Mouse (Mus musculus) megakaryocyte, embryonic 14.5 days (primary cell): Measurements from ENCODE around the gene Rap1a. TPM values are rescaled to one million over a fixed set of nuclear protein-coding genes. Genes with fewer than 3 reads are reported as not detected.

Experiments used
- H3K27me3 ChIP-seq: replicated peaks from 2 replicates; pipeline ENCODE3; 2012; ENCODE audit warnings: inconsistent platforms
- H3K36me3 ChIP-seq: replicated peaks from 2 replicates; pipeline ENCODE3; 2012; ENCODE audit warnings: low read length, inconsistent platforms, mixed read lengths
- H3K4me1 ChIP-seq: 2 replicates; pipeline ENCODE4 v1.6.1; 2012; ENCODE audit warnings: inconsistent platforms
- H3K4me3 ChIP-seq: replicated peaks from 2 replicates; pipeline ENCODE3; 2012; ENCODE audit warnings: moderate library complexity, mild to moderate bottlenecking, inconsistent platforms
- H3K9me3 ChIP-seq: 2 replicates; pipeline ENCODE4 v1.6.1; 2012; ENCODE audit warnings: inconsistent platforms
- FLI1 ChIP-seq: IDR thresholded peaks from 2 replicates; pipeline ENCODE4 v1.6.1; 2012; ENCODE audit warnings: low read length, inconsistent platforms, mixed read lengths
- GATA1 ChIP-seq: IDR thresholded peaks from 3 replicates; pipeline ENCODE4 v1.6.1; 2012; ENCODE audit warnings: mixed read lengths, low read length, inconsistent platforms, borderline replicate concordance
- polyA plus RNA-seq: library from polyadenylated mRNA; stranded (reverse); fragments of >175 nt; gene quantifications from 2 replicates; pipeline ENCODE4 v1.2.3, GENCODE M21; 2012; ENCODE audit warnings: low replicate concordance; ENCODE audit not compliant: insufficient read depth

Rap1a gene
- polyA plus RNA-seq, 1 experiment: 38.3 TPM

DNA sequence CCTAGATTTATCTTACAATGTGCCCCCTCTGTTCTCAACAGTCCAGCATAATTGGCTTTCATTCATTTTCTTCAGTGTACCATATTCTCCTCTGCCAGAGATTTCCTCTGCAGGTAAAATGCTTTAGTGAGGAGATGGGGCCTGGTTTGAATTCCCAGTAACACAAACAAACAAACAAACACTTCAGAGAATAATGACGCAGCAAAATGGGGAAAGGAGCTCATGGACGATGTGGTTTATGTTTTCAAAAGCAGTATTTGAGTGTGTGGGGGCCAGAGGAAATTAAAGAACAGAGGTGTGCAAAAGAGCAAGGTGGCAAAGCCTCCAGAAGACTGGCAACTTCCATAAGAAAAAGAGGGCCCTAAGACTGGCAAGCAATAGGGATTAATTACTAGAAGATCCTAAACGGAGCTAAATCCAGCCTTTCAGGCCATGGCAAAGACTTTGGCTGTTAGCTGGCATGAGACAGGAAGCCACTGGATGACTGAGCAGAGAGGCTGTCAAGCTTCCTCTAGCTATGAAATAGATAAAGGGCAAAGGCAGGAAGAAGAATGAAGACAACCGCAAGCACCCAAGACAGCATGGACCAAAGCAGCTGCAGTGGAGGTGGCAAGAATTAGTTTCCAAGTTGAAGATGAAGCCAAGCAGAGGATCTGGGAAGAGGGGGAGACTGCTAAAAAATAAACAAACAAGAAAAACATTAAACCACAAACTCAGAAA, 37.8 kb downstream of the Rap1a start:
- H3K27me3 ChIP-seq: no peaks in the 10 kb centered on the region
- no peak for TF ChIP-seq GATA1
- TF ChIP-seq FLI1: no peak
- no peaks in the 10 kb centered on the region for H3K9me3 ChIP-seq
- H3K36me3 ChIP-seq: peaks cover 32% of the 10 kb centered on the region
- H3K4me3 ChIP-seq: peak overlapping the region; percentile 84
- H3K4me1 ChIP-seq: peaks cover 93% of the 10 kb centered on the region

- Histone ChIP-seq H3K27me3 (no peaks in the 10 kb centered on the region), H3K4me1 (peaks cover 96% of the 10 kb centered on the region), H3K4me3 (peak overlapping the region; percentile 62), H3K9me3 (no peaks in the 10 kb centered on the region), H3K36me3 (peaks cover 38% of the 10 kb centered on the region)
- TF ChIP-seq GATA1: no peak
- no peak for TF ChIP-seq FLI1
These were observed 41.1 kb downstream of the Rap1a start for GRCm38 (mm10) chr3:105760063-105760462.

DNA sequence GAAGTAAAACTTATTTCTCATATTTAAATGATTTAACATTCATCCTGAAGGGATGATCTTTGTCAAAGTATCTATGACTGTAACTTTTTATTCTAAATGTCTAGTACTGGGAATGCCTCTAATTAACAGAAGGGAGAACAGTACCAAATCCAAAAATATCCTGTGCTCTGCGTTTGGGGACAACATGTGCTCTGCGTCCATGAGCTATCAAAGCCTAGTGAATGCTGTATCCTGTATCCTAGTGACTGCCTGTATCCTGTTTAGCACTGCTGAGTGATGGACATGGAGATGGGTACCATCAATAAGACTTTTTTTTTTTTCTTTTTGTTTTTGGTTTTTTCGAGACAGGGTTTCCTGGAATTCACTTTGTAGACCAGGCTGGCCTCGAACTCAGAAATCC, 42.5 kb downstream of the Rap1a start:
- TF ChIP-seq GATA1 (no peak), FLI1 (no peak)
- Histone ChIP-seq H3K4me3 (peak overlapping the region; percentile 77), H3K4me1 (peaks cover 92% of the 10 kb centered on the region), H3K9me3 (no peaks in the 10 kb centered on the region), H3K36me3 (peaks cover 38% of the 10 kb centered on the region), H3K27me3 (no peaks in the 10 kb centered on the region)

GRCm38 (mm10) chr3:105758098-105758497, 43.0 kb downstream of the Rap1a start:
- peaks cover 39% of the 10 kb centered on the region for H3K36me3 ChIP-seq
- H3K4me1 ChIP-seq: peaks cover 87% of the 10 kb centered on the region
- no peak overlapping the region for H3K4me3 ChIP-seq
- no peaks in the 10 kb centered on the region for H3K27me3 ChIP-seq
- H3K9me3 ChIP-seq: no peaks in the 10 kb centered on the region
- TF ChIP-seq GATA1 (no peak), FLI1 (no peak)

GRCm38 (mm10) chr3:105757323-105758083, 43.6 kb downstream of the Rap1a start:
- Histone ChIP-seq H3K27me3 (no peaks in the 10 kb centered on the region), H3K36me3 (peaks cover 45% of the 10 kb centered on the region), H3K9me3 (no peaks in the 10 kb centered on the region), H3K4me1 (peaks cover 87% of the 10 kb centered on the region), H3K4me3 (peak overlapping the region; percentile 80)
- TF ChIP-seq FLI1 (no peak), GATA1 (no peak)

DNA sequence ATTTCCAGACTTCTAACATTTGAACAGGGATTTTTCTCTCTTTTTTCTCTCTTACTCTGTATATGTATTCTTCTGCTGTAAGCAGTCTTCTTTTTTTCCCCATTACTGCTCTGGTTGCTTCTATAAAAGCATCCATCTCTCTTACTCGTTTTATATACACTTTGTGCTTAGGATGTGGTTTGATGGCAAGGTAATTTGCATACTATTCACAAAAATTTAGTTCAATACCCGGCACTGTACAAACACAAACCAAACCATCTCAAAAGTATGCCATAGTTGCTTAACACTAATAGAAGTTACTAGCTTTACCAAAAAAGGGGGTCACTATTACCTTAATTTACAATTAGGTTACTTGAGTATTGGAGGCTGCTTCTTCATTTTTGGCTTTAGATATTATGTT, 44.6 kb downstream of the Rap1a start:
- no peaks in the 10 kb centered on the region for H3K27me3 ChIP-seq
- H3K4me1 ChIP-seq: peaks cover 87% of the 10 kb centered on the region
- no peak overlapping the region for H3K4me3 ChIP-seq
- no peaks in the 10 kb centered on the region for H3K9me3 ChIP-seq
- peaks cover 50% of the 10 kb centered on the region for H3K36me3 ChIP-seq
- no peak for TF ChIP-seq FLI1
- TF ChIP-seq GATA1: no peak

DNA sequence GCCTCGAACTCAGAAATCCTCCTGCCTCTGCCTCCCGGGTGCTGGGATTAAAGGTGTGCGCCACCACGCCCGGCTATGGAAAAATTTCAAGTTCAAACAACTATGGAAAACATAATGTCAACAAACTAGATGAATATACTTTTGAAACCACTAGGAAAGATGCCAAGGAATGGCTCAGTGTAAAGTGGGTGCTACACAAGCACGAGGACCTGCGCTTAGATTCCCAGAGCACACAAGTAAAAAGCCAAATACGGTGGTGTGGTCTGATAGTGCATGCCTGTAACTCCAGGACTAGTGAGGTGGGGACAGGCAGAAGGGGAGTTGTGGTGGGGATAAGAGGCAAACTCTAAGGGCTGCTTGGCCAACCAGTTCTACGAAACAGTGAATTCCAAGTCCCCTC, 46.0 kb downstream of the Rap1a start:
- H3K4me3 ChIP-seq: peak overlapping the region; percentile 38
- no peaks in the 10 kb centered on the region for H3K9me3 ChIP-seq
- H3K4me1 ChIP-seq: peaks cover 84% of the 10 kb centered on the region
- TF ChIP-seq GATA1 (no peak), FLI1 (no peak)
- no peaks in the 10 kb centered on the region for H3K27me3 ChIP-seq
- peaks cover 49% of the 10 kb centered on the region for H3K36me3 ChIP-seq

DNA sequence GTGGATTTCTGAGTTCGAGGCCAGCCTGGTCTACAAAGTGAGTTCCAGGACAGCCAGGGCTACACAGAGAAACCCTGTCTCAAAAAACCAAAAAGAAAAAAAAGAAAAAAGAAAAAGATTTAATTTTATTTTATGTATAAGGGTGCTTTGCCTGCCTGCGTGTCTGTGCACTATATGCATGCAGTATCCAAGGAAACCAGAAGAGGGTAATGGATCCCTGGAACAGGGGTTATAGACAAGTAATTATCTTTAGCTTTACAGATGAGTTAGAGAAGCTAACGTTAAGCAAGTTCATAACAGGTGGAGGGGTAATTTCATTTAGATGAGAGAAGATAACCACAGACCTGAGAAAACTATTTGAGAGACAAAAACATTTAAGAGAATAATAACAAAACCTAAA, 47.0 kb downstream of the Rap1a start:
- Histone ChIP-seq H3K4me1 (peaks cover 84% of the 10 kb centered on the region), H3K36me3 (peaks cover 54% of the 10 kb centered on the region), H3K9me3 (no peaks in the 10 kb centered on the region)

DNA sequence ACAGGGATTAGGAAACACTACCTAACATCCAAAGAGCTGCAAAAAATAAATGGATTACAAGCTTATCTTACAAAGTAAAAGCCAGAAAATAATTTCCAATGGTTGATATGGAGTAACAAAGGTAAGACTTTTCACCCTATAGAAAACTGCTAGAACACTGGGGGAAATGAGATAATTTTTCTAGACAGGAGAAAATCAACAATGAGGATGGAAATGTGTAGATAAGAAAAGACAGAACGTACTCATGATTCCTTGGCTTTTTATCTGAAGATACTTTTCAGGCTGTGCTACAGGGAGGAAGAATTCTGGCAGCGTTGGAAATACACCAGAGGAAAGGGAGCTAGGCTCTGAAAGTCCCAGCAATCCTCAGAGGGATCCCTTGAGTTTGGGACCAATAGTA, 50.3 kb downstream of the Rap1a start:
- Histone ChIP-seq H3K36me3 (peaks cover 72% of the 10 kb centered on the region), H3K9me3 (no peaks in the 10 kb centered on the region), H3K4me3 (no peak overlapping the region), H3K27me3 (no peaks in the 10 kb centered on the region), H3K4me1 (peaks cover 69% of the 10 kb centered on the region)
- TF ChIP-seq GATA1 (no peak), FLI1 (no peak)

More for the DNA sequence above, 47.0 kb downstream of the Rap1a start:
- Histone ChIP-seq H3K4me3 (no peak overlapping the region), H3K27me3 (no peaks in the 10 kb centered on the region)
- TF ChIP-seq GATA1: no peak
- no peak for TF ChIP-seq FLI1

DNA sequence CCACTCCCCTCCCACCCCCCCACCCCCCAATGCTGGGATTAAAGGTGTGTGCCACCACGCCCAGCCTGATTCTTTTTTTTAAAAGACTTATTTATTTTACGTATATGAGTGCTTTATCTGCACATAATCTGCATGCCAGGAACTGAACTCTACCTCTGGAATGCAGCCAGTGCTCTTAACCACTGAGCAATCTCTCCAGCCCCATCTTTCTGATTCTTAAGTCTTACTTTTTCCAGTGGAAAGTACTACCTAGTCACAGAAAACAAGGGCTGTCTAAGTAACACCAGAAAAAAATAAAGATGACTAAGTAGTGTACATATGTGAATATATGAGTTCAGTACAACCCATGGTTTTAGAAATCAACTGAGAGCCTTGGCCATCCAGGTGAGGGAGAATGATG, 54.6 kb downstream of the Rap1a start:
- H3K4me3 ChIP-seq: no peak overlapping the region
- H3K36me3 ChIP-seq: peaks cover 74% of the 10 kb centered on the region
- peaks cover 54% of the 10 kb centered on the region for H3K4me1 ChIP-seq
- no peak for TF ChIP-seq GATA1
- no peak for TF ChIP-seq FLI1
- no peaks in the 10 kb centered on the region for H3K9me3 ChIP-seq
- H3K27me3 ChIP-seq: no peaks in the 10 kb centered on the region
